Mouse (Mus musculus): ENCODE measurements around the gene Zfp488.

- TF ChIP-seq CTCF (IDR thresholded peaks at IDR 0.05; ENCODE audit: control insufficient read depth, insufficient read depth, insufficient read length): no peak
- TF ChIP-seq CEBPB (IDR thresholded peaks at IDR 0.05; ENCODE audit: low read depth): no peak
- TF ChIP-seq MAX (IDR thresholded peaks at IDR 0.05): no peak
- TF ChIP-seq USF1 (IDR thresholded peaks at IDR 0.05; ENCODE audit: low read depth): no peak
- TF ChIP-seq MYOG (IDR thresholded peaks at IDR 0.05; ENCODE audit: control insufficient read depth, extremely low read depth, insufficient read length): no peak
- TF ChIP-seq FOSL1 (IDR thresholded peaks at IDR 0.05; ENCODE audit: insufficient read depth, low read length, poor library complexity, severe bottlenecking): no peak
These were observed 44.7 kb downstream of the Zfp488 start for GRCm38 (mm10) chr14:33933778-33934317.

Data from C2C12 (cell line).